Comparison of ENCODE assay signal across 26 mouse cellular contexts in the genomic region with DNA sequence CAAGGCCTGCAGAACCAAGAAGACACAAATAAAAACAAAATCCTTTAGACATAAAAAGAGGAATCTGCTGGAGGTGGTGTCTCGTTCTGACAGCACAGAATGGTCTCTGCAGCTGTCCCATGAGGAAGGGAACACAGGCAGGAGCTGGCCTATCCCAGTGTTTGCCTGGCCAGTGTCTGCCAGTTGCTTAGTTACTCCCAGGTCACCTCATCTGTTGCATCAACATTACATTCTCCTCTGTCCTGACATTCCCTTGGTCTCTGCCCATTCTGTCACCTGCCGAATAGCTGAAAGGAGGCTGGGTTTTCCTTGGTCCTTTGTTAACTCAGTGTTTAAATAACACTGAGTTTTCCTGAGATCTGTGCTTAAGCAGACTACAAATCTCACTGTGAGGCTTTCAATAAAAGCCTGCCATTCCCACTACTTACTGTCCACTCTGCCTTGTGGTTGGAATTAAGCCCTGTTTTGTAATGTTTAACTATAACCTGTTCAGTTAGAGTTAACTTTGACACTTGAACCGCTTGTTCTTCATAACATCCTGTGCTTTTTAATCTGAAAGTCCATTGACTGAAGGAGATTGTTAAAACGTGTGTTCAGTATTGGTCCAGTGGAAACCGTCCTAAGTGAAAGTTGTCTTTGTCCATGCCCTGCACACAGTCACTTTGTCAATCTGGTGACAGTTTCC. TPM values are rescaled to one million over a fixed set of nuclear protein-coding genes. Genes with fewer than 3 reads are reported as not detected.
A peak's percentile ranks its signal among the peaks of the same experiment; 100 is the strongest.
DNase-seq lines count a peak whose midpoint lies in the region; ATAC-seq and TF ChIP-seq lines count a peak whose summit lies in the region.
"Had no signal": no experiment of that assay in that cellular context is flagged by ENCODE, and none has a peak within 500 bp of the region (broad histone marks: within the 10 kb centered on the region; RNA-seq: fewer than 3 reads in every experiment).

No protein-coding gene starts in this region.

- peak; percentile 68 for ATAC-seq in liver, embryonic 13.5 days (ENCODE audit: low read depth)
- ATAC-seq in neural tube, embryonic 13.5 days (ENCODE audit: low read depth): 0 out of 2 replicates have a peak, but pooled peaks have one; percentile 36
- no peak for ATAC-seq in midbrain, embryonic 15.5 days (replicated peaks)
- ATAC-seq: activated CD4-positive, CD25-positive, alpha-beta regulatory T cell, adult 4 months; forebrain, embryonic 16.5 days; inflammation-experienced regulatory T-cells, adult 6 months had no signal

- peak overlapping the region; percentile 77 for H3K27ac ChIP-seq in kidney, adult 2 months (ENCODE audit: insufficient read depth, low read depth, low read length)
- H3K27ac ChIP-seq in liver, embryonic 13.5 days: no peak overlapping the region
- H3K27ac ChIP-seq in neural tube, embryonic 13.5 days (replicated peaks): peak overlapping the region; percentile 38; the same call in 1 of the 2 replicates
- no peak overlapping the region for H3K27ac ChIP-seq in midbrain, embryonic 15.5 days
- H3K27ac ChIP-seq: embryonic facial prominence, embryonic 10.5 days; hindbrain, embryonic 10.5 days; limb, embryonic 10.5 days; midbrain, embryonic 12.5 days had no signal

- no peaks in the 10 kb centered on the region for H3K27me3 ChIP-seq in kidney, adult 2 months (replicated peaks; ENCODE audit: control insufficient read depth, insufficient read depth, low read length)
- H3K27me3 ChIP-seq in liver, embryonic 13.5 days: no peaks in the 10 kb centered on the region
- H3K27me3 ChIP-seq in neural tube, embryonic 13.5 days: no peaks in the 10 kb centered on the region
- no peaks in the 10 kb centered on the region for H3K27me3 ChIP-seq in midbrain, embryonic 15.5 days (replicated peaks)
- H3K27me3 ChIP-seq: CH12.LX; midbrain, embryonic 12.5 days had no signal

- TF ChIP-seq CTCF in kidney, adult 2 months (conservative IDR thresholded peaks at IDR 0.05; ENCODE audit: insufficient read depth, insufficient read length, low read depth, low read length): no peak

- peaks cover 14% of the 10 kb centered on the region; the same call in 1 of the 2 replicates for H3K4me1 ChIP-seq in kidney, adult 2 months (ENCODE audit: control insufficient read depth, insufficient read depth, low read length)
- H3K4me1 ChIP-seq in liver, embryonic 13.5 days (replicated peaks): 0 out of 2 replicates have a peak, but pooled peaks cover 3% of the 10 kb centered on the region
- 0 out of 2 replicates have a peak, but pooled peaks cover 3% of the 10 kb centered on the region for H3K4me1 ChIP-seq in neural tube, embryonic 13.5 days (replicated peaks)
- no peaks in the 10 kb centered on the region for H3K4me1 ChIP-seq in midbrain, embryonic 15.5 days
- H3K4me1 ChIP-seq: embryonic facial prominence, embryonic 10.5 days; hindbrain, embryonic 10.5 days; limb, embryonic 10.5 days; midbrain, embryonic 12.5 days had no signal

- 53% methylated on average over 5 of the region's 5 CpGs for WGBS in kidney, adult 2 months
- 71% methylated on average over 5 of the region's 5 CpGs for WGBS in liver, embryonic 13.5 days (ENCODE audit: insufficient replicate concordance)
- WGBS in neural tube, embryonic 13.5 days: 44% methylated on average over 5 of the region's 5 CpGs
- WGBS in midbrain, embryonic 15.5 days: 80% methylated on average over 5 of the region's 5 CpGs

- H3K4me2 ChIP-seq in liver, embryonic 13.5 days: no peak overlapping the region
- H3K4me2 ChIP-seq in neural tube, embryonic 13.5 days: no peak overlapping the region
- H3K4me2 ChIP-seq in midbrain, embryonic 15.5 days: no peak overlapping the region
- H3K4me2 ChIP-seq: heart, embryonic 11.5 days; midbrain, embryonic 12.5 days had no signal

- H3K4me3 ChIP-seq in kidney, adult 2 months (ENCODE audit: insufficient read depth, low read depth, low read length): peak overlapping the region; percentile 36
- no peak overlapping the region for H3K4me3 ChIP-seq in liver, embryonic 13.5 days (replicated peaks)
- H3K4me3 ChIP-seq in neural tube, embryonic 13.5 days: no peak overlapping the region
- H3K4me3 ChIP-seq in midbrain, embryonic 15.5 days: no peak overlapping the region
- H3K4me3 ChIP-seq: embryonic facial prominence, embryonic 10.5 days; hindbrain, embryonic 10.5 days; limb, embryonic 10.5 days; midbrain, embryonic 12.5 days had no signal

- DNase-seq in kidney, adult 2 months: peak; percentile 77
- DNase-seq in kidney, postnatal 10 days: no peak
- no peak for DNase-seq in liver, embryonic 13.5 days
- no peak for DNase-seq in liver
- peak; percentile 20 to 56 for DNase-seq in kidney, postnatal 36 days
- DNase-seq: adrenal gland, adult 8-10 months; B cell, adult 2 months; cerebellum, adult 11-12 months; cerebellum, postnatal 10 days; gastrocnemius, postnatal 10 days; heart, adult 11 months; lung, adult 2 months; thymus, adult 18-20 months; thymus, postnatal 36 days had no signal

- TF ChIP-seq POLR2A in kidney, adult 2 months (IDR thresholded peaks at IDR 0.05; ENCODE audit: low read depth, low read length): no peak

- H3K36me3 ChIP-seq in kidney, adult 2 months (ENCODE audit: control insufficient read depth, insufficient read depth, low read length): no peaks in the 10 kb centered on the region
- peaks cover 39% of the 10 kb centered on the region for H3K36me3 ChIP-seq in liver, embryonic 13.5 days
- H3K36me3 ChIP-seq in neural tube, embryonic 13.5 days: peaks cover 84% of the 10 kb centered on the region
- peaks cover 30% of the 10 kb centered on the region; the same call in 1 of the 2 replicates for H3K36me3 ChIP-seq in midbrain, embryonic 15.5 days (replicated peaks)
- H3K36me3 ChIP-seq: G1E had no signal

- no peaks in the 10 kb centered on the region for H3K9me3 ChIP-seq in liver, embryonic 13.5 days (replicated peaks)
- no peaks in the 10 kb centered on the region for H3K9me3 ChIP-seq in neural tube, embryonic 13.5 days
- no peaks in the 10 kb centered on the region for H3K9me3 ChIP-seq in midbrain, embryonic 15.5 days
- H3K9me3 ChIP-seq: embryonic facial prominence, embryonic 10.5 days; G1E; hindbrain, embryonic 10.5 days; limb, embryonic 10.5 days; midbrain, embryonic 12.5 days had no signal

- H3K9ac ChIP-seq in liver, embryonic 13.5 days: no peak overlapping the region
- no peak overlapping the region for H3K9ac ChIP-seq in neural tube, embryonic 13.5 days
- no peak overlapping the region for H3K9ac ChIP-seq in midbrain, embryonic 15.5 days
- H3K9ac ChIP-seq: midbrain, embryonic 12.5 days had no signal

RNA-seq across cellular contexts. Expression of gene Rab23, which starts 14.5 kb away (rescaled TPM):
- 7.3 and 7.5 TPM in 2 replicates for polyA plus RNA-seq in kidney, adult 2 months (2012; rRNA removed)
- 4.8 and 5.6 TPM in 2 replicates for polyA plus RNA-seq in liver, embryonic 13.5 days (2015; fragmentation: Nextera tagmentation; extraction: Ambion mirVana)
- polyA plus RNA-seq in neural tube, embryonic 13.5 days (2015; fragmentation: Nextera tagmentation; extraction: Ambion mirVana): 23.5 and 29.1 TPM in 2 replicates
- polyA plus RNA-seq in midbrain, embryonic 15.5 days (2015; fragmentation: Nextera tagmentation; extraction: Ambion mirVana): 31.3 and 34.8 TPM in 2 replicates
- polyA plus RNA-seq: G1E had no signal

RNA-seq across cellular contexts. Expression of gene Bag2, which starts 23.5 kb away (rescaled TPM):
- polyA plus RNA-seq in kidney, adult 2 months (2012; rRNA removed): 18.0 and 22.0 TPM in 2 replicates
- 63.2 and 72.5 TPM in 2 replicates for polyA plus RNA-seq in liver, embryonic 13.5 days (2015; fragmentation: Nextera tagmentation; extraction: Ambion mirVana)
- polyA plus RNA-seq in neural tube, embryonic 13.5 days (2015; fragmentation: Nextera tagmentation; extraction: Ambion mirVana): 17.6 and 22.9 TPM in 2 replicates
- 22.2 and 23.6 TPM in 2 replicates for polyA plus RNA-seq in midbrain, embryonic 15.5 days (2015; fragmentation: Nextera tagmentation; extraction: Ambion mirVana)

Comparison
In these comparisons a context has a peak if more than half of its experiments do, and no peak if none do; other contexts are left out.
1. DNase-seq: peak in kidney, adult 2 months (single experiment) and kidney, postnatal 36 days (2 of 2); none in kidney, postnatal 10 days (single experiment), liver, embryonic 13.5 days (single experiment) and liver (single experiment).
2. H3K27ac ChIP-seq: peak in kidney, adult 2 months (single experiment) and neural tube, embryonic 13.5 days (single experiment); none in liver, embryonic 13.5 days (single experiment) and midbrain, embryonic 15.5 days (single experiment).